Mouse (Mus musculus): Measurements from ENCODE around the gene Gm1527. TPM values are rescaled to one million over a fixed set of nuclear protein-coding genes. Genes with fewer than 3 reads are reported as not detected.

Gene Gm1527
- total RNA-seq (2023; ENCODE audit: inconsistent age), result not detected in 4 replicates

GRCm38 (mm10) chr3:28892317-28892716 is at the start of gene Gm1527:
Gm1527 (plus strand) TSS chr3:28892617.

Other genes starting within 250 kb of the Gm1527 start
- not detected in 4 replicates for gene Slc2a2, start 194.7 kb upstream of the Gm1527 start, total RNA-seq (2023; ENCODE audit: inconsistent age)
- 3.2 to 3.9 TPM (median 3.5 TPM) in 4 replicates for gene Eif5a2, start 111.3 kb upstream of the Gm1527 start, total RNA-seq (2023; ENCODE audit: inconsistent age)
- gene Rpl22l1, start 87.2 kb upstream of the Gm1527 start, total RNA-seq (2023; ENCODE audit: inconsistent age), result 367 to 442 TPM (median 386 TPM) in 4 replicates
- not detected in 4 replicates for gene Egfem1, start 189.4 kb downstream of the Gm1527 start, total RNA-seq (2023; ENCODE audit: inconsistent age)

Measured in B cell, adult (primary cell).